Mouse (Mus musculus) stomach, embryonic 14.5 days (tissue): ENCODE data around the gene Gpd1. TPM values are rescaled to one million over a fixed set of nuclear protein-coding genes. Genes with fewer than 3 reads are reported as not detected.
A peak's percentile ranks its signal among the peaks of the same experiment; 100 is the strongest.

Experiments used
- ATAC-seq: fragments of 200-750 bp; cut with Nextera tagmentation; 2 replicates; pipeline ENCODE4 v1.8.0; 2017; ENCODE audit warnings: low read depth, moderate TSS enrichment; ENCODE audit not compliant: insufficient number of reproducible peaks, insufficient read depth, low FRiP score
- H3K27ac ChIP-seq: fragments of 300-500 bp; sonication (generic); 2 replicates; pipeline ENCODE4 v1.5.1; 2014; ENCODE audit warnings: mild to moderate bottlenecking, low read length, moderate library complexity, mixed read lengths
- H3K27me3 ChIP-seq: fragments of 300-500 bp; sonication (generic); 2 replicates; pipeline ENCODE4 v1.6.1; 2014; ENCODE audit warnings: low read length, control low read depth, mixed read lengths; ENCODE audit not compliant: control insufficient read depth, insufficient read depth
- H3K36me3 ChIP-seq: fragments of 300-500 bp; sonication (generic); 2 replicates; pipeline ENCODE4 v1.6.1; 2014; ENCODE audit warnings: mild to moderate bottlenecking, control low read depth, low read length, moderate library complexity, mixed read lengths; ENCODE audit not compliant: control insufficient read depth, insufficient read depth
- H3K4me1 ChIP-seq: fragments of 300-500 bp; sonication (generic); 2 replicates; pipeline ENCODE4 v1.6.1; 2014; ENCODE audit warnings: low read length, control low read depth, mixed read lengths; ENCODE audit not compliant: control insufficient read depth, insufficient read depth
- H3K4me2 ChIP-seq: fragments of 300-500 bp; sonication (generic); replicated peaks from 2 replicates; pipeline ENCODE4 v1.6.1; 2014; ENCODE audit warnings: low read depth, low read length, control low read depth
- H3K4me3 ChIP-seq: fragments of 300-500 bp; sonication (generic); 2 replicates; pipeline ENCODE4 v1.5.1; 2014; ENCODE audit warnings: low read depth, low read length, control low read depth
- H3K9ac ChIP-seq: fragments of 300-500 bp; sonication (generic); replicated peaks from 2 replicates; pipeline ENCODE4 v1.6.1; 2014; ENCODE audit warnings: low read depth, mild to moderate bottlenecking, control low read depth, low read length, moderate library complexity, mixed read lengths
- H3K9me3 ChIP-seq: fragments of 300-500 bp; sonication (generic); 2 replicates; pipeline ENCODE4 v1.6.1; 2016; ENCODE audit warnings: low read depth, low read length, control low read depth; ENCODE audit not compliant: control insufficient read depth
- WGBS: fragments of 180-500 bp; shearing (Covaris S2); extraction: QIAGEN DNeasy Blood & Tissue Kit; methylation state at CpG from one replicate; pipeline ENCODE4 v1.1.7; 2014; 5-methylcytosine and 5-hydroxymethylcytosine counted together
- polyA plus RNA-seq: library from polyadenylated mRNA; unstranded; fragments of >200 nt; fragmentation: Nextera tagmentation; extraction: Ambion mirVana; gene quantifications from 2 replicates; pipeline ENCODE4 v1.2.1, GENCODE M21; 2014

The Gpd1 gene
- polyA plus RNA-seq, 1 experiment from 2014 or later: 0.20 TPM

GRCm38 (mm10) chr15:99704041-99704681 is 13.2 kb upstream of the Gpd1 start:
- 58% methylated on average over 23 of the region's 23 CpGs for WGBS
- Histone ChIP-seq H3K9me3 (no peaks in the 10 kb centered on the region), H3K4me1 (peaks cover 17% of the 10 kb centered on the region; the same call in 1 of the 2 replicates), H3K27ac (peak overlapping the region; percentile 48; the same call in 1 of the 2 replicates), H3K27me3 (no peaks in the 10 kb centered on the region), H3K36me3 (peaks cover 36% of the 10 kb centered on the region), H3K4me2 (no peak overlapping the region), H3K9ac (no peak overlapping the region), H3K4me3 (no peak overlapping the region)
- ATAC-seq: no peak

GRCm38 (mm10) chr15:99704881-99705280 is 12.4 kb upstream of the Gpd1 start:
- H3K9ac ChIP-seq: no peak overlapping the region

GRCm38 (mm10) chr15:99705440-99706048 is 11.8 kb upstream of the Gpd1 start, which contains the start of gene Gm17349:
Gene Gm17349, minus strand, starts transcription at chr15:99705490.
- H3K4me3 ChIP-seq: no peak within 1 kb of the TSS
- no peak for ATAC-seq
- peaks cover 49% of the 10 kb centered on the region for H3K36me3 ChIP-seq
- no peaks in the 10 kb centered on the region for H3K27me3 ChIP-seq
- H3K4me2 ChIP-seq: no peak within 1 kb of the TSS
- WGBS: 71% methylated on average over 11 of the region's 11 CpGs
- H3K27ac ChIP-seq: peak within 1 kb of the TSS; percentile 48; the same call in 1 of the 2 replicates
- H3K4me1 ChIP-seq: peaks cover 14% of the 10 kb centered on the region; the same call in 1 of the 2 replicates
- no peaks in the 10 kb centered on the region for H3K9me3 ChIP-seq
- no peak within 1 kb of the TSS for H3K9ac ChIP-seq

More at GRCm38 (mm10) chr15:99704881-99705280, 12.4 kb upstream of the Gpd1 start:
- WGBS: 75% methylated on average over 7 of the region's 7 CpGs
- Histone ChIP-seq H3K4me2 (no peak overlapping the region), H3K27me3 (no peaks in the 10 kb centered on the region), H3K36me3 (peaks cover 43% of the 10 kb centered on the region), H3K4me3 (no peak overlapping the region), H3K9me3 (no peaks in the 10 kb centered on the region), H3K27ac (peak overlapping the region; percentile 48; the same call in 1 of the 2 replicates), H3K4me1 (peaks cover 17% of the 10 kb centered on the region; the same call in 1 of the 2 replicates)
- ATAC-seq: no peak

- Histone ChIP-seq H3K4me2 (no peak overlapping the region), H3K36me3 (peaks cover 75% of the 10 kb centered on the region), H3K4me1 (peaks cover under 1% of the 10 kb centered on the region; the same call in 1 of the 2 replicates), H3K9ac (no peak overlapping the region), H3K9me3 (no peaks in the 10 kb centered on the region), H3K27me3 (no peaks in the 10 kb centered on the region), H3K27ac (no peak overlapping the region), H3K4me3 (no peak overlapping the region)
- WGBS: 92% methylated on average over 13 of the region's 13 CpGs
- no peak for ATAC-seq
Observed at GRCm38 (mm10) chr15:99708176-99708575, 9.1 kb upstream of the Gpd1 start.

- H3K4me3 ChIP-seq: no peak overlapping the region
- no peaks in the 10 kb centered on the region for H3K27me3 ChIP-seq
- H3K27ac ChIP-seq: no peak overlapping the region
- H3K9me3 ChIP-seq: no peaks in the 10 kb centered on the region
- no peak overlapping the region for H3K9ac ChIP-seq
- ATAC-seq: no peak
- no peak overlapping the region for H3K4me2 ChIP-seq
- peaks cover 79% of the 10 kb centered on the region for H3K36me3 ChIP-seq
- WGBS: 87% methylated on average over 10 of the region's 10 CpGs
- H3K4me1 ChIP-seq: no peaks in the 10 kb centered on the region
Observed at GRCm38 (mm10) chr15:99710221-99711190, 6.8 kb upstream of the Gpd1 start.

GRCm38 (mm10) chr15:99711491-99711890 is 5.8 kb upstream of the Gpd1 start:
- no peak overlapping the region for H3K9ac ChIP-seq
- peaks cover 75% of the 10 kb centered on the region for H3K36me3 ChIP-seq
- no peaks in the 10 kb centered on the region for H3K27me3 ChIP-seq
- H3K27ac ChIP-seq: no peak overlapping the region
- H3K4me1 ChIP-seq: 0 out of 2 replicates have a peak, but pooled peaks cover 4% of the 10 kb centered on the region
- H3K4me2 ChIP-seq: no peak overlapping the region
- no peak overlapping the region for H3K4me3 ChIP-seq
- 69% methylated on average over 3 of the region's 3 CpGs for WGBS
- ATAC-seq: no peak
- no peaks in the 10 kb centered on the region for H3K9me3 ChIP-seq

GRCm38 (mm10) chr15:99712666-99713559 is 4.4 kb upstream of the Gpd1 start:
- Histone ChIP-seq H3K27ac (no peak overlapping the region), H3K9me3 (no peaks in the 10 kb centered on the region), H3K36me3 (peaks cover 64% of the 10 kb centered on the region), H3K4me1 (0 out of 2 replicates have a peak, but pooled peaks cover 4% of the 10 kb centered on the region), H3K4me3 (no peak overlapping the region), H3K9ac (no peak overlapping the region), H3K27me3 (no peaks in the 10 kb centered on the region), H3K4me2 (no peak overlapping the region)
- no peak for ATAC-seq
- WGBS: 74% methylated on average over 13 of the region's 13 CpGs
